Mouse (Mus musculus) hindbrain, postnatal 0 days (tissue): ENCODE measurements around the gene Sdr39u1. TPM values are rescaled to one million over a fixed set of nuclear protein-coding genes. Genes with fewer than 3 reads are reported as not detected.

Experiments used
- ATAC-seq: fragments of 200-750 bp; cut with Nextera tagmentation; 2 replicates; pipeline ENCODE4 v1.8.0; 2017; ENCODE audit warnings: mild to moderate bottlenecking, moderate TSS enrichment, moderate library complexity
- DNase-seq: peaks from one replicate; pipeline ENCODE4 v3.0.0-alpha.2; 2015; ENCODE audit warnings: low spot score
- H3K27ac ChIP-seq: fragments of 300-500 bp; sonication (generic); 2 replicates; pipeline ENCODE4 v1.5.1; 2014; ENCODE audit warnings: mild to moderate bottlenecking
- H3K27me3 ChIP-seq: fragments of 300-500 bp; sonication (generic); 2 replicates; pipeline ENCODE4 v1.6.1; 2014; ENCODE audit warnings: low read length, mixed read lengths; ENCODE audit not compliant: insufficient read depth
- H3K36me3 ChIP-seq: fragments of 300-500 bp; sonication (generic); 2 replicates; pipeline ENCODE4 v1.6.1; 2014; ENCODE audit warnings: low read length, mixed read lengths; ENCODE audit not compliant: insufficient read depth
- H3K4me1 ChIP-seq: fragments of 300-500 bp; sonication (generic); 2 replicates; pipeline ENCODE4 v1.6.1; 2014; ENCODE audit warnings: antibody characterized with exemption, low read length, mixed read lengths; ENCODE audit not compliant: insufficient read depth
- H3K4me2 ChIP-seq: fragments of 300-500 bp; sonication (generic); 2 replicates; pipeline ENCODE4 v1.6.1; 2014; ENCODE audit warnings: low read depth, mild to moderate bottlenecking, low read length, moderate library complexity, mixed read lengths
- H3K4me3 ChIP-seq: fragments of 300-500 bp; sonication (generic); 2 replicates; pipeline ENCODE4 v1.5.1; 2014; ENCODE audit warnings: low read length
- H3K9ac ChIP-seq: fragments of 300-500 bp; sonication (generic); replicated peaks from 2 replicates; pipeline ENCODE4 v1.6.1; 2014; ENCODE audit warnings: mild to moderate bottlenecking, low read length, moderate library complexity, mixed read lengths
- H3K9me3 ChIP-seq: fragments of 300-500 bp; sonication (generic); 2 replicates; pipeline ENCODE4 v1.6.1; 2016; ENCODE audit warnings: low read length, mixed read lengths
- CTCF ChIP-seq: IDR thresholded peaks from 2 replicates; pipeline ENCODE4 v1.5.1; 2016; ENCODE audit warnings: antibody characterized with exemption, control low read depth, low read depth
- WGBS: fragments of 180-500 bp; shearing (Covaris S2); extraction: QIAGEN DNeasy Blood & Tissue Kit; methylation state at CpG from one replicate; pipeline ENCODE4 v1.1.7; 2014; 5-methylcytosine and 5-hydroxymethylcytosine counted together
- polyA plus RNA-seq: library from polyadenylated mRNA; unstranded; fragments of >200 nt; fragmentation: Nextera tagmentation; extraction: Ambion mirVana; gene quantifications from 2 replicates; pipeline ENCODE4 v1.2.1, GENCODE M21; 2015
- total RNA-seq: library from RNA; depleted of rRNA; stranded (reverse); fragments of >200 nt; gene quantifications from 2 replicates; pipeline ENCODE4 v1.2.3, GENCODE M21; 2014; rRNA removed

The Sdr39u1 gene
- total RNA-seq = 120 and 138 TPM in 2 replicates
- polyA plus RNA-seq = 134 and 136 TPM in 2 replicates

- H3K4me2 ChIP-seq = peak within 1 kb of the TSS; percentile 90
- ATAC-seq (peak; percentile 96), DNase-seq (peak; percentile 96)
- no peaks in the 10 kb centered on the region for H3K9me3 ChIP-seq
- H3K36me3 ChIP-seq = peaks cover 26% of the 10 kb centered on the region
- peak within 1 kb of the TSS; percentile 52 for H3K4me3 ChIP-seq
- H3K27ac ChIP-seq = peak within 1 kb of the TSS; percentile 84
- TF ChIP-seq CTCF = no peak
- no peaks in the 10 kb centered on the region for H3K27me3 ChIP-seq
- peak within 1 kb of the TSS; percentile 76 for H3K9ac ChIP-seq
- WGBS = 2% methylated on average over 39 of the region's 39 CpGs
- peaks cover 11% of the 10 kb centered on the region for H3K4me1 ChIP-seq
These were observed at the start of gene Sdr39u1 for GRCm38 (mm10) chr14:55899701-55900413. TSS of gene Sdr39u1 (minus strand) at chr14:55900293.

- no peak overlapping the region for H3K4me2 ChIP-seq
- DNase-seq (peak; percentile 1), ATAC-seq (no peak)
- no peaks in the 10 kb centered on the region for H3K36me3 ChIP-seq
- no peak overlapping the region for H3K4me3 ChIP-seq
- TF ChIP-seq CTCF = no peak
- no peaks in the 10 kb centered on the region for H3K9me3 ChIP-seq
- no peaks in the 10 kb centered on the region for H3K4me1 ChIP-seq
- H3K9ac ChIP-seq = no peak overlapping the region
- WGBS = 86% methylated on average over 2 of the region's 2 CpGs
- H3K27ac ChIP-seq = no peak overlapping the region
- no peaks in the 10 kb centered on the region for H3K27me3 ChIP-seq
These were observed 46.3 kb upstream of the Sdr39u1 start for GRCm38 (mm10) chr14:55946269-55946969.

- H3K4me2 ChIP-seq = no peak within 1 kb of the TSS
- no peaks in the 10 kb centered on the region for H3K27me3 ChIP-seq
- no peak within 1 kb of the TSS for H3K4me3 ChIP-seq
- no peaks in the 10 kb centered on the region for H3K9me3 ChIP-seq
- H3K9ac ChIP-seq = no peak within 1 kb of the TSS
- 86% methylated on average over 4 of the region's 4 CpGs for WGBS
- TF ChIP-seq CTCF = no peak
- no peaks in the 10 kb centered on the region for H3K36me3 ChIP-seq
- no peak within 1 kb of the TSS for H3K27ac ChIP-seq
- no peaks in the 10 kb centered on the region for H3K4me1 ChIP-seq
- ATAC-seq (no peak), DNase-seq (no peak)
These were observed 44.5 kb upstream of the Sdr39u1 start, which contains the start of gene Cma1 for GRCm38 (mm10) chr14:55944575-55944974. TSS of gene Cma1 (minus strand) at chr14:55944675.

GRCm38 (mm10) chr14:55943601-55944000 lies 43.5 kb upstream of the Sdr39u1 start:
- H3K27ac ChIP-seq = no peak overlapping the region
- no peak for TF ChIP-seq CTCF
- 87% methylated on average over 11 of the region's 11 CpGs for WGBS

GRCm38 (mm10) chr14:55940070-55940800 lies 40.1 kb upstream of the Sdr39u1 start:
- Histone ChIP-seq H3K9ac (no peak overlapping the region), H3K4me3 (no peak overlapping the region), H3K27ac (no peak overlapping the region), H3K27me3 (no peaks in the 10 kb centered on the region), H3K9me3 (no peaks in the 10 kb centered on the region), H3K4me2 (no peak overlapping the region), H3K36me3 (no peaks in the 10 kb centered on the region), H3K4me1 (no peaks in the 10 kb centered on the region)
- peak; percentile 47; the same call in 1 of the 2 replicates for ATAC-seq
- peak; percentile 19 for TF ChIP-seq CTCF
- WGBS = 41% methylated on average over 7 of the region's 7 CpGs
- peak; percentile 33 for DNase-seq

More at GRCm38 (mm10) chr14:55943601-55944000, 43.5 kb upstream of the Sdr39u1 start:
- Histone ChIP-seq H3K9me3 (no peaks in the 10 kb centered on the region), H3K9ac (no peak overlapping the region), H3K4me3 (no peak overlapping the region), H3K4me1 (no peaks in the 10 kb centered on the region), H3K36me3 (no peaks in the 10 kb centered on the region), H3K27me3 (no peaks in the 10 kb centered on the region), H3K4me2 (no peak overlapping the region)
- DNase-seq = no peak
- no peak for ATAC-seq

GRCm38 (mm10) chr14:55933586-55933985 lies 33.5 kb upstream of the Sdr39u1 start:
- WGBS = 53% methylated on average over 7 of the region's 7 CpGs
- Histone ChIP-seq H3K27me3 (no peaks in the 10 kb centered on the region), H3K4me3 (no peak overlapping the region), H3K27ac (no peak overlapping the region), H3K36me3 (no peaks in the 10 kb centered on the region), H3K4me2 (no peak overlapping the region), H3K4me1 (no peaks in the 10 kb centered on the region), H3K9me3 (no peaks in the 10 kb centered on the region), H3K9ac (no peak overlapping the region)
- peak; percentile 61 for ATAC-seq
- no peak for TF ChIP-seq CTCF
- peak; percentile 48 for DNase-seq
